Mouse (Mus musculus): ENCODE data around the gene Rwdd4a. TPM values are rescaled to one million over a fixed set of nuclear protein-coding genes. Genes with fewer than 3 reads are reported as not detected.

The Rwdd4a gene
- total and polyA plus RNA-seq, 3 experiments, result 47.2 to 64.0 TPM; not detected in 1

- Histone ChIP-seq H3K9ac (ENCODE audit: control insufficient read depth, low read depth, low read length, poor library complexity, severe bottlenecking) (no peak overlapping the region), H3K79me2 (ENCODE audit: control insufficient read depth, insufficient read depth, low read length, poor library complexity) (no peaks in the 10 kb centered on the region), H3K27me3 (ENCODE audit: control insufficient read depth in 1 of 2, insufficient read depth in 2 of 2, low read length in 2 of 2) (peaks cover 0 to 1% of the 10 kb centered on the region in 2 experiments; a peak in 1 of 4 replicates), H3K4me1 (ENCODE audit: control insufficient read depth in 1 of 2, insufficient read depth in 2 of 2, low read length in 2 of 2) (no peaks in the 10 kb centered on the region), H3K4me3 (ENCODE audit: control insufficient read depth in 1 of 2, insufficient read depth in 1 of 2, low read depth in 2 of 2, low read length in 2 of 2) (no peak overlapping the region), H3K9me3 (replicated peaks; ENCODE audit: insufficient read depth, low read length) (no peaks in the 10 kb centered on the region), H3K36me3 (ENCODE audit: control insufficient read depth in 1 of 2, insufficient read depth in 2 of 2, low read length in 2 of 2) (peaks cover 0 to 4% of the 10 kb centered on the region in 2 experiments; a peak in 1 of 4 replicates), H3K27ac (ENCODE audit: control insufficient read depth, low read depth, low read length) (no peak overlapping the region)
- TF ChIP-seq UBTF (IDR thresholded peaks at IDR 0.05; ENCODE audit: borderline replicate concordance, insufficient read depth, low read depth, low read length), result no peak
- TF ChIP-seq MYC (IDR thresholded peaks at IDR 0.05; ENCODE audit: low read depth, low read length), result no peak
- TF ChIP-seq MAZ (IDR thresholded peaks at IDR 0.05; ENCODE audit: low read depth, low read length), result no peak
- no peak for TF ChIP-seq ZC3H11A (IDR thresholded peaks at IDR 0.05; ENCODE audit: low read depth, low read length)
- no peak for TF ChIP-seq MXI1 (IDR thresholded peaks at IDR 0.05; ENCODE audit: low read depth, low read length)
- no peak for TF ChIP-seq SIN3A (IDR thresholded peaks at IDR 0.05; ENCODE audit: low read length)
- no peak for TF ChIP-seq MYB (IDR thresholded peaks at IDR 0.05; ENCODE audit: low read depth, low read length)
- TF ChIP-seq POLR2AphosphoS5 (IDR thresholded peaks at IDR 0.05; ENCODE audit: borderline replicate concordance, low read depth, low read length), result no peak
- no peak for TF ChIP-seq EP300 (IDR thresholded peaks at IDR 0.05; ENCODE audit: low read depth in 1 of 2, low read length in 2 of 2)
- TF ChIP-seq CHD2 (IDR thresholded peaks at IDR 0.05; ENCODE audit: low read length), result no peak
- TF ChIP-seq ZMIZ1 (IDR thresholded peaks at IDR 0.05; ENCODE audit: low read depth, low read length), result no peak
- no peak for TF ChIP-seq SMC3 (IDR thresholded peaks at IDR 0.05; ENCODE audit: low read depth, low read length)
- TF ChIP-seq USF1 (IDR thresholded peaks at IDR 0.05; ENCODE audit: low read depth, low read length), result no peak
- no peak for TF ChIP-seq TAL1 (IDR thresholded peaks at IDR 0.05; ENCODE audit: low read length)
- TF ChIP-seq MAX (IDR thresholded peaks at IDR 0.05; ENCODE audit: low read length), result no peak
- no peak for TF ChIP-seq NRF1 (IDR thresholded peaks at IDR 0.05; ENCODE audit: insufficient read depth, low read depth, low read length, poor library complexity, severe bottlenecking)
- TF ChIP-seq GABPA (IDR thresholded peaks at IDR 0.05; ENCODE audit: low read depth, low read length), result no peak
- TF ChIP-seq POLR2A (IDR thresholded peaks at IDR 0.05; ENCODE audit: control insufficient read depth in 1 of 2, insufficient read depth in 1 of 2, low read depth in 1 of 2, low read length in 2 of 2, poor library complexity in 1 of 2), result no peak
- TF ChIP-seq ETS1 (IDR thresholded peaks at IDR 0.05; ENCODE audit: low read depth, low read length), result no peak
- DNase-seq (ENCODE audit: low read depth, low spot score), result no peak
Observed at GRCm38 (mm10) chr8:47556446-47556845, 23.0 kb downstream of the Rwdd4a start.

- H3K36me3 ChIP-seq (ENCODE audit: control insufficient read depth in 1 of 2, insufficient read depth in 2 of 2, low read length in 2 of 2), result peaks cover 0 to 2% of the 10 kb centered on the region in 2 experiments; a peak in 1 of 4 replicates
- H3K27me3 ChIP-seq (ENCODE audit: control insufficient read depth in 1 of 2, insufficient read depth in 2 of 2, low read length in 2 of 2), result peaks cover 0 to 1% of the 10 kb centered on the region in 2 experiments; a peak in 1 of 4 replicates
- H3K9ac ChIP-seq (ENCODE audit: control insufficient read depth, low read depth, low read length, poor library complexity, severe bottlenecking), result no peak overlapping the region
- no peak overlapping the region for H3K4me3 ChIP-seq (ENCODE audit: control insufficient read depth in 1 of 2, insufficient read depth in 1 of 2, low read depth in 2 of 2, low read length in 2 of 2)
- no peak for DNase-seq (ENCODE audit: low read depth, low spot score)
- H3K27ac ChIP-seq (ENCODE audit: control insufficient read depth, low read depth, low read length), result no peak overlapping the region
- no peaks in the 10 kb centered on the region for H3K79me2 ChIP-seq (ENCODE audit: control insufficient read depth, insufficient read depth, low read length, poor library complexity)
- no peaks in the 10 kb centered on the region for H3K4me1 ChIP-seq (ENCODE audit: control insufficient read depth in 1 of 2, insufficient read depth in 2 of 2, low read length in 2 of 2)
- TF ChIP-seq JUND (IDR thresholded peaks at IDR 0.05; ENCODE audit: low read depth, low read length) (no peak), CHD1 (IDR thresholded peaks at IDR 0.05; ENCODE audit: low read depth, low read length) (no peak), SMC3 (IDR thresholded peaks at IDR 0.05; ENCODE audit: low read depth, low read length) (no peak), RCOR1 (IDR thresholded peaks at IDR 0.05; ENCODE audit: low read depth, low read length) (no peak), ETS1 (IDR thresholded peaks at IDR 0.05; ENCODE audit: low read depth, low read length) (no peak), GATA1 (IDR thresholded peaks at IDR 0.05; ENCODE audit: low read depth, low read length) (no peak), TBP (IDR thresholded peaks at IDR 0.05; ENCODE audit: low read depth, low read length) (no peak), MAZ (IDR thresholded peaks at IDR 0.05; ENCODE audit: low read depth, low read length) (no peak), USF2 (IDR thresholded peaks at IDR 0.05; ENCODE audit: borderline replicate concordance in 1 of 2, insufficient read depth in 1 of 2, low read depth in 1 of 2, low read length in 2 of 2) (no peak), SIN3A (IDR thresholded peaks at IDR 0.05; ENCODE audit: low read length) (no peak)
- H3K9me3 ChIP-seq (replicated peaks; ENCODE audit: insufficient read depth, low read length), result no peaks in the 10 kb centered on the region
Observed at GRCm38 (mm10) chr8:47558274-47558673, 24.8 kb downstream of the Rwdd4a start.

Data from MEL (cell line).